Mouse (Mus musculus) thymus, postnatal 0 days (tissue): ENCODE data around the gene Taar6. TPM values are rescaled to one million over a fixed set of nuclear protein-coding genes. Genes with fewer than 3 reads are reported as not detected.

Experiments used
- DNase-seq: peaks from one replicate; pipeline ENCODE4 v3.0.0-alpha.2; 2015; ENCODE audit warnings: low spot score
- polyA plus RNA-seq: library from polyadenylated mRNA; unstranded; fragments of >200 nt; fragmentation: Nextera tagmentation; extraction: Ambion mirVana; gene quantifications from 2 replicates; pipeline ENCODE4 v1.2.1, GENCODE M21; 2015

Taar6 gene
- polyA plus RNA-seq: not detected in 2 replicates

- no peak for DNase-seq
Observed at GRCm38 (mm10) chr10:23985546-23985945, at the start of gene Taar6. TSS of gene Taar6 (minus strand) at chr10:23985646.

DNA sequence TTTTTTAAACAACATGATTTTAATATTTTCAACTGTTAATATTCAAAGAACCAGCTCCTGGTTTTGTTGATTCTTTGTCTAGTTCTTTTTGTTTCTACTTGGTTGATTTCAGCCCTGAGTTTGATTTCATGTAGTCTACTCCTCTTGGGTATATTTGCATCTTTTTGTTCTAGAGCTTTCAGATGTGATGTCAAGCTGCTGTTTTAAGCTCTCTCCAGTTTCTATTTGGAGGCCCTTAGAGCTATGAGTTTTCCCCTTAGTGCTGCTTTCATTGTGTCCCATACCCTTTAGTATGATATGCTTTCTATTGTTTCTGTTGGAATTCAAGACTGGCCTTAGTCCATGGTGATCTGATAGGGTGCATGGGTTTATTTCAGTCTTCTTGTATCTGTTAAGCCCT, 45.9 kb upstream of the Taar6 start:
- no peak for DNase-seq

GRCm38 (mm10) chr10:24026922-24027321, 41.5 kb upstream of the Taar6 start, which contains the start of gene Taar7d:
TSS of gene Taar7d (plus strand) at chr10:24027222.
- DNase-seq: no peak

GRCm38 (mm10) chr10:24008143-24008542, 22.7 kb upstream of the Taar6 start:
- no peak for DNase-seq

DNA sequence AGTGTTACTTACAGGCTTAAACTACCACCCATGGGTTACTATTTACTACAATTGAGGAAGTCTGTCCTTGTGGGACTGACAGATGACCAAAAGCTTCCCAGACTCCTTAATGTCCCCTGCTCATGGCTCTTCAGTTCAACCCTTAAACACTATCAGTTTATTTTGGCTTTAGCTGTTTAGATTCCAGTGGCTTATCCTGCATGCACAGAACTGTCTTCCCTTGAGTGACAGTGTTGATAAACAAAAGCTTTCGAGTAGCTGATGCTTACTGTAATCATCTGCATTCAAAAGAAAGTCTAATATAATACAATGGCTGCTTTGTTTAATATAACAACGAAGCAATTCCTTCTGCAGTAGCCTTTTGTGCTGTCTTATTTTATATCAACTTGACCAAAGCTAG, 21.6 kb upstream of the Taar6 start:
- DNase-seq: no peak

- DNase-seq: no peak
Observed at GRCm38 (mm10) chr10:24006442-24006841, 21.0 kb upstream of the Taar6 start.

DNA sequence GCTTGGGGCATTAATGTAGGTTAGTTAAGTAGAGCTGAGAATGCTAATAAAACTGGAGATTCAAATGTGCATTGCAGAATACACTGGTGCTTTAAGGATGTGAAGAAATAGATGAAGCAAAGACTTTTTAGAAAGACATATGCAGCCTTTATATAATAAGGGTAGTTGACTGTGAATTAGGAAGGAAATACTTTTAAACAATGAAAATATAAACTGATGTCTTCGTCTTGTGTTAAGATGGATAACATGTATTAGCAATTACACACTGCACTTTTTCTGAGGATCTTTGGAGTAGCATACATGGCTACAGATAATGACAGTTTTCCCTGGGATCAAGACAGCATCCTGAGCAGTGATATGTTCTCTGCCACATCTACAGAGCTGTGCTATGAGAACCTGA, 14.2 kb upstream of the Taar6 start, which contains the start of gene Taar7b:
TSS of gene Taar7b (plus strand) at position 301 of the 400 bp plus-strand sequence.
- no peak for DNase-seq

GRCm38 (mm10) chr10:23993381-23993780, 7.9 kb upstream of the Taar6 start, which contains the start of gene Taar7a:
TSS of gene Taar7a (minus strand) at chr10:23993481.
- DNase-seq: no peak

DNA sequence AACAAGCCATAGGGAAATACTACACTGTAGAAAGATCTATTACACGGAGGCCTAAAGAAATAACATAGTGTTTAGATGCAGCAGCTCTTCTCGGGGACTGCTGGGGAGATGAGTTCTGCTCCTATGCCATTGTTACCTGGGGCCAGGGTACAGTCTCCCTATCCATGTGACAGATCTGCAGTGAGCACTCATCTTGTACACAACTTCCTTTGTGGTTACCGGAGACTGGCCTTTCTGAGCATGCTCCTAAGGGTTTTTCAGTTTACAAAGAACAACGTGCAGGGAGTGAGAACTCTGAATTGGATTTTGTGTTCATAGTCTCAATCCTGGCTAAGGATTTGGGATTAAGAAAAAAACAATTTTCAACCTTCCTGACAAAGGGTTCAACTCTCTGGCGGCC, 973 bp upstream of the Taar6 start:
- no peak for DNase-seq

- peak; percentile 52 for DNase-seq
Observed at GRCm38 (mm10) chr10:23978901-23979705, 6.3 kb downstream of the Taar6 start.

- no peak for DNase-seq
Observed at GRCm38 (mm10) chr10:23977958-23978357, 7.5 kb downstream of the Taar6 start.

DNA sequence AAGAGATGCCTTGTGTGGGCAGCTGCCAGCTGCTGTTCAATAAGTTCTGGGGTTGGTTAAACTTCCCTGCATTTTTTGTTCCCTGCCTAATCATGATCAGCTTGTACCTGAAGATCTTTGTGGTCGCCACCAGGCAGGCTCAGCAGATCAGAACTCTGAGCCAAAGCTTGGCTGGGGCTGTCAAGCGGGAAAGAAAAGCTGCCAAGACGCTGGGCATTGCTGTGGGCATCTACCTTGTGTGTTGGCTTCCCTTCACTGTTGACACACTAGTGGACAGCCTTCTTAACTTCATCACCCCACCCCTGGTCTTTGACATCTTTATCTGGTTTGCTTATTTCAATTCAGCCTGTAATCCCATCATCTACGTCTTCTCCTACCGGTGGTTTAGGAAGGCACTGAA, 14.2 kb downstream of the Taar6 start:
- no peak for DNase-seq

GRCm38 (mm10) chr10:23970656-23971165, 14.7 kb downstream of the Taar6 start, which contains the start of gene Taar5:
TSS of gene Taar5 (plus strand) at chr10:23970706.
- no peak for DNase-seq

- DNase-seq: peak; percentile 2
Observed at GRCm38 (mm10) chr10:23964921-23965610, 20.4 kb downstream of the Taar6 start.

DNA sequence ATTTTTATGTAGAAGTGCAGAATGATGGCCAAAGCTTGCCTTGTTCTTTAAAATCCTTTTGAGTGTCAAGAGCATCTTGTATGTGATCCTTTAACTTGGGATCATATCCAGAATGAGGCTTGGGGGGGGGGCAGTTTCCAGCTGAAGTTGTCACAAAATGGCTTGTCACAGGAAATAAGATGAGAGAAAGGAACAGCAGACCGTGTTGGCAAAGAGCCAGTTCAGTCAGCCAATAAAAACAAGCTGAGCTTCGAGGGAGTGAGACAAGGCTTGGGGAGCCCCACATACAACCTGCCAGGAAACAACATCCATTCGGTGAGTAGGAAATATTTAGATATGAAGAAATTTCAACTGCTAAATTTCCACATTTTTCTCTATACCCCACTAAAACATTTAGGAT, 22.0 kb downstream of the Taar6 start:
- DNase-seq: no peak

DNA sequence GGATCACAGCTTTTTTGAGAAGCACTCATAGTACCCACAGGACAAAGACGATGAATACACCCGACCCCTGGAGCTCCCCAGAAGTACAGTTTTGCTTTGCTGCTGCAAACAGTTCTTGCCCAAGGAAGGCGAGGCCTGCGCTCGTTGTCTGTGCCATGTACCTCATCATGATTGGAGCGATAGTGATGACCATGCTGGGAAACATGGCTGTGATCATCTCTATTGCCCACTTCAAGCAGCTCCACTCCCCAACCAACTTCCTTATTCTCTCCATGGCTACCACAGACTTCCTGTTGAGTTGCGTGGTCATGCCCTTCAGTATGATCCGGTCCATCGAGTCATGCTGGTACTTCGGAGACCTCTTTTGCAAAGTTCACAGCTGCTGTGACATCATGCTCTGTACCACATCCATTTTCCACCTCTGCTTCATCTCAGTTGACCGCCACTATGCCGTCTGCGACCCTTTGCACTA, 25.0 kb downstream of the Taar6 start, which contains the start of gene Taar4:
TSS of gene Taar4 (plus strand) at position 51 of the 472 bp plus-strand sequence.
- no peak for DNase-seq

GRCm38 (mm10) chr10:23959071-23959470, 26.4 kb downstream of the Taar6 start:
- DNase-seq: no peak

DNA sequence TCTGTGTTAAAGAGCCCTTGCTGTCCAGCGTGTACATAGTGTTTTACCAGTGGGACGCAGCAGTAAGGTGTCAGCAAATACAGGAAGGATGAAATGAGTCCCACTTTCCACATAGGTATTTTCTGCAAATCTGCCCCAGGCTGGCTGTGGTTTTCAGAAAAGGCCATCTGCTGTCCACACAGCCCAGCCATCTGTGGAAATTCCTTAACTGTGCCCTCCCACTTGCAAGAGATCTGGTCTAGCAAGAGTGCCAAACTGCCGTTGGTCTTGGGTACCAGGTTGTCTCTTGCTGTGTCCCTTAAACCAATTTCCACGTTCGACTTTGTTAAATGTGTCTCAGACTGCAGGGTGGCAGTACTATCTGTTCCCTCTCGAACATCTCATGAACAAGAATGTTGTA, 33.7 kb downstream of the Taar6 start:
- DNase-seq: no peak

DNA sequence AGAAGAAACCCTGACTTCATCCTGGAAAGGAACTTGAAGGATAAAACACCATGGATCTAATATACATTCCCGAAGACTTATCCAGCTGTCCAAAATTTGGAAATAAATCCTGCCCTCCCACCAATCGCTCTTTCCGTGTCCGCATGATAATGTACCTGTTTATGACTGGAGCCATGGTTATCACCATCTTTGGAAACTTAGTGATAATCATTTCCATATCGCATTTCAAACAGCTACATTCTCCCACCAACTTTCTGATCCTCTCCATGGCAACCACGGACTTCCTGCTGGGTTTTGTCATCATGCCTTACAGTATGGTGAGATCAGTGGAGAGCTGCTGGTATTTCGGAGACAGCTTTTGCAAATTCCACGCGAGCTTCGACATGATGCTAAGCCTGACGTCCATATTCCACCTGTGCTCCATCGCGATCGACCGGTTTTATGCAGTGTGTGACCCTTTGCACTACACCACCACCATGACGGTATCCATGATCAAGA, 35.9 kb downstream of the Taar6 start, which contains the start of gene Taar3:
TSS of gene Taar3 (plus strand) at position 51 of the 498 bp plus-strand sequence.
- no peak for DNase-seq

DNA sequence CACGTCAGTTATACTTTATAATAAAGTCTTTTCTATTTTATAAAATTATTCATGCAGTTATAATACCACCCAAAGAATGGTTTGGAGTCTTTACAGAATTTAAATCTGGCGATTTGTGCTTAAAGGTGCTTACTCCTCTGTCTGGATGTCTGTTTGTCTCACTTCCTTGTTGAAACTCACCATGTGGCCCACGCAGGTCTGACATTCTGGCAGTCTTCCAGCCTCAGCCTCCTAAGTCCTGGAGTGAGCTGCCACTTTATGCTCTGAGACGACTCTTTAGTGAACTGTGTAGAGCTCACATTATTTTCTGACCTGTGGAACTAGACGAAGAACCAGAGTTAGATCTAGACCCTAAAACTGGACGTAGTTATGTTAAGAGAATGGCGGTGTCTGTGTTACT, 37.4 kb downstream of the Taar6 start:
- no peak for DNase-seq

DNA sequence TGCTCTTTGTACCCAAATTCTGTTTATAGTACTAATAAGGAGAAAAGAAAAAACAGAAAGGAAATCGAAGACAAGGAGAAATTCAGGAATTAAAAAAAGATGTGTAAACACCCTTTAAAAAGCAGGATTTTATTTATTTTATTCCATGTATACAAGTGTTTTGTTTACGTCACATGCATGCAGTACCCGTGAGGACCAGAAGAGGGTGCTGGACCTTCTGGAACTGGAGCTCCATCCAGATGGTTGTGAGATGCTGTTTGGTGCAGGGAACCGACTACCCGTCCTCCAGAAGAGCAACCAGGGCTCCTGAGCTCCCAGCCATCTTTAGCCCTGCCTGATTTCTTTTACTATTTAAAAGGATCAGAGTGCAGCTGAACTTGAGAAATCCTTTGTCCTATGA, 43.0 kb downstream of the Taar6 start:
- DNase-seq: peak; percentile 2

DNA sequence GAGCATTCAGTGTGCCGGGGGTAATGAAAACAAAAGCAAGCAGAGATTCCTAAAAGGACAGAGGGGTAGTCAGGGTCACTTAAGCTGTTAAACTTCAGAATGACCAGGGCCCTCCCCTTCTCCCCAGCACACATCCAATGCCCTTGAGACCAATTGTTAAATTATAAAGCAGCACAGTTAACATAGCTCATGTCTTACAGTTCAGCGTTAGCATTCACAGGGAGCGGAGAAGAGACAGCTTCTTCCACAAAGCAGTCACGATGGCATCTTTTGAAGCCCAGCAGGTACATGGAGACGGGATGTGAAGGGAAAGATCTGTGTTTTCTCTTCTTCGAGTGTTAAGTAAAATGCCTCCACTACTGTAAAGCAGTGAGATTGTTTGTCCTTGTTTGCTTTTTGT, 47.1 kb downstream of the Taar6 start, which contains the start of gene Taar2:
TSS of gene Taar2 (plus strand) at position 261 of the 400 bp plus-strand sequence.
- DNase-seq: no peak
